Mouse (Mus musculus) liver, embryonic 13.5 days (tissue): Measurements from ENCODE around the gene Olfr441. TPM values are rescaled to one million over a fixed set of nuclear protein-coding genes. Genes with fewer than 3 reads are reported as not detected.
"Not testable (repeated sequence)": the region's sequence is repeated elsewhere in the genome, so short reads cannot be mapped to it uniquely, and the experiment has no call there.

Experiments used
- ATAC-seq: fragments of 200-750 bp; cut with Nextera tagmentation; 2 replicates; pipeline ENCODE4 v1.8.0; 2017; ENCODE audit warnings: low read depth, mild to moderate bottlenecking, moderate number of reproducible peaks, moderate library complexity
- DNase-seq: peaks from one replicate; pipeline ENCODE4 v3.0.0; 2022
- H3K27ac ChIP-seq: fragments of 300-500 bp; sonication (generic); 2 replicates; pipeline ENCODE4 v1.5.1; 2015; ENCODE audit warnings: moderate library complexity, mild to moderate bottlenecking, inconsistent platforms
- H3K27me3 ChIP-seq: fragments of 300-500 bp; sonication (generic); 2 replicates; pipeline ENCODE4 v1.6.1; 2015; ENCODE audit warnings: mild to moderate bottlenecking, inconsistent platforms
- H3K36me3 ChIP-seq: fragments of 300-500 bp; sonication (generic); 2 replicates; pipeline ENCODE4 v1.6.1; 2015; ENCODE audit warnings: mild to moderate bottlenecking, inconsistent platforms
- H3K4me1 ChIP-seq: fragments of 300-500 bp; sonication (generic); replicated peaks from 2 replicates; pipeline ENCODE4 v1.6.1; 2015; ENCODE audit warnings: inconsistent platforms
- H3K4me2 ChIP-seq: fragments of 300-500 bp; sonication (generic); 2 replicates; pipeline ENCODE4 v1.6.1; 2015; ENCODE audit warnings: inconsistent platforms, mild to moderate bottlenecking, moderate library complexity
- H3K4me3 ChIP-seq: fragments of 300-500 bp; sonication (generic); replicated peaks from 2 replicates; pipeline ENCODE4 v1.5.1; 2015; ENCODE audit warnings: mild to moderate bottlenecking, inconsistent platforms
- H3K9ac ChIP-seq: fragments of 300-500 bp; sonication (generic); 2 replicates; pipeline ENCODE4 v1.6.1; 2015; ENCODE audit warnings: mild to moderate bottlenecking, inconsistent platforms
- H3K9me3 ChIP-seq: fragments of 300-500 bp; sonication (generic); replicated peaks from 2 replicates; pipeline ENCODE4 v1.6.1; 2016; ENCODE audit warnings: inconsistent platforms
- WGBS: fragments of 180-500 bp; shearing (Covaris S2); methylation state at CpG from one replicate; pipeline ENCODE4 v1.1.7; 2015; ENCODE audit not compliant: insufficient replicate concordance; 5-methylcytosine and 5-hydroxymethylcytosine counted together
- polyA plus RNA-seq: library from polyadenylated mRNA; unstranded; fragments of >200 nt; fragmentation: Nextera tagmentation; extraction: Ambion mirVana; gene quantifications from 2 replicates; pipeline ENCODE4 v1.2.1, GENCODE M21; 2015

Gene Olfr441
- not detected in 2 replicates for polyA plus RNA-seq

DNA sequence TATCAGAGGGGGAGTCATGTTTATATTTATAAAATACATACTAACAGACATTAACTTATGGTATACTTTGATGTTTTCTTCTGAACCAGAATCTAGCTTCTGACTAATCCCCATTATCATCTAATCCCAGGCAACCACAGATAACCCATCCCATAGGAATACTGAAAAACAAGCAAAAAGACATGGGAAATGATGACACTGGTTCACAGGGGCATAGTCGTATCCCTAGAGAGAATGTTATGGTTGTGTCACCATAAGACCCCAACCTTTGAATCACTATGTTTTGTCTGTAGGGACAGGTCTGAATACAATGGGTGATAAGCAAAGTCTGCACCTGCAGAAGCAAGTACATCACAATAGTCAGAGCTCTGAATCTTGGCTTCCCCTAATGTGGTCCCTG lies at the start of gene Olfr441:
Olfr441 (plus strand) TSS at position 301 of the 400 bp plus-strand sequence.
- not testable (repeated sequence) for H3K9me3 ChIP-seq, H3K9ac ChIP-seq, H3K4me3 ChIP-seq, DNase-seq, H3K4me2 ChIP-seq, H3K36me3 ChIP-seq, ATAC-seq, H3K27ac ChIP-seq, H3K27me3 ChIP-seq, H3K4me1 ChIP-seq
- 74% methylated on average over 1 of the region's 1 CpGs for WGBS

GRCm38 (mm10) chr6:43078750-43079149 lies 27.4 kb upstream of the Olfr441 start:
- ATAC-seq (no peak), DNase-seq (no peak)
- no peaks in the 10 kb centered on the region for H3K36me3 ChIP-seq
- H3K27me3 ChIP-seq, result no peaks in the 10 kb centered on the region
- H3K4me1 ChIP-seq, result no peaks in the 10 kb centered on the region
- 15% methylated on average over 2 of the region's 2 CpGs for WGBS
- H3K9me3 ChIP-seq, result no peaks in the 10 kb centered on the region
- no peak overlapping the region for H3K27ac ChIP-seq
- no peak overlapping the region for H3K4me2 ChIP-seq
- no peak overlapping the region for H3K4me3 ChIP-seq
- H3K9ac ChIP-seq, result no peak overlapping the region

DNA sequence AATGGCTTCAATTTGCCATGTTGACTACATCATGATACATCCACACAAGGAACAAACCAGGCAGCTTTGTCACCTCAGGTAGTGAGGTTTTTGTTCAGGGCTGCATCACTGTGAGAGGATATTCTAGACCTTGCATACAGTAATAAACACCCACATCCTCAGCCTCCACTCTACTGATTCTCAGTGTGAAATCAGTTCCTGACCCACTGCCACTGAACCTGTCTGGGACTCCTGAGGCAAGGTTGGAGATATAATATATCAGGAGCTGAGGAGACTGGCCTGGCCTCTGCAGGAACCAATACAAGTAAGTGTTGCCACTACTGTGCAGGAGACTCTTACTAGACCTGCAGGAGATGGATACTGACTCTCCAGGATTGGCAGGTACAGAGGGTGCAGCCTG lies 24.8 kb upstream of the Olfr441 start:
- not testable (repeated sequence) for H3K27me3 ChIP-seq, H3K9me3 ChIP-seq, H3K4me1 ChIP-seq, H3K27ac ChIP-seq, DNase-seq, ATAC-seq, H3K9ac ChIP-seq, H3K4me2 ChIP-seq, H3K36me3 ChIP-seq, H3K4me3 ChIP-seq

DNA sequence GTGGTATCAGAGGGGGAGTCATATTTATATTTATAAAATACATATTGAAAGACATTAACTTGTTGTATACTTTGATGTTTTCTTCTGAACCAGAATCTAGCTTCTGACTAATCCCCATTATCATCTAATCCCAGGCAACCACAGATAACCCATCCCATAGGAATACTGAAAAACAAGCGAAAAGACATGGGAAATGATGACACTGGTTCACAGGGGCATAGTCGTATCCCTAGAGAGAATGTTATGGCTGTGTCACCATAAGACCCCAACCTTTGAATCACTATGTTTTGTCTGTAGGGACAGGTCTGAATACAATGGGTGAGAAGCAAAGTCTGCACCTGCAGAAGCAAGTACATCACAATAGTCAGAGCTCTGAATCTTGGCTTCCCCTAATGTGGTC lies 40.1 kb downstream of the Olfr441 start, which contains the start of gene Olfr237-ps1:
Olfr237-ps1 (plus strand) TSS at position 301 of the 400 bp plus-strand sequence.
- not testable (repeated sequence) for ATAC-seq, H3K27ac ChIP-seq, DNase-seq, H3K4me1 ChIP-seq, H3K27me3 ChIP-seq, H3K9me3 ChIP-seq, H3K4me3 ChIP-seq, H3K9ac ChIP-seq, H3K36me3 ChIP-seq, H3K4me2 ChIP-seq
- 54% methylated on average over 2 of the region's 2 CpGs for WGBS

GRCm38 (mm10) chr6:43159502-43159901 lies 53.3 kb downstream of the Olfr441 start:
- Histone ChIP-seq H3K27me3 (no peaks in the 10 kb centered on the region), H3K27ac (no peak overlapping the region), H3K9me3 (no peaks in the 10 kb centered on the region), H3K4me1 (no peaks in the 10 kb centered on the region), H3K4me3 (no peak overlapping the region), H3K36me3 (no peaks in the 10 kb centered on the region), H3K4me2 (no peak overlapping the region), H3K9ac (no peak overlapping the region)
- DNase-seq, result no peak
- WGBS, result 37% methylated on average over 1 of the region's 1 CpGs
- ATAC-seq, result no peak

- no peak for ATAC-seq
- DNase-seq, result no peak
- H3K4me1 ChIP-seq, result no peaks in the 10 kb centered on the region
- H3K4me2 ChIP-seq, result no peak within 1 kb of the TSS
- no peaks in the 10 kb centered on the region for H3K9me3 ChIP-seq
- 45% methylated on average over 3 of the region's 3 CpGs for WGBS
- H3K4me3 ChIP-seq, result no peak within 1 kb of the TSS
- H3K27me3 ChIP-seq, result no peaks in the 10 kb centered on the region
- no peak within 1 kb of the TSS for H3K9ac ChIP-seq
- no peak within 1 kb of the TSS for H3K27ac ChIP-seq
- H3K36me3 ChIP-seq, result no peaks in the 10 kb centered on the region
These were observed 56.8 kb downstream of the Olfr441 start, which contains the start of gene Olfr437 for GRCm38 (mm10) chr6:43162982-43163381. TSS of gene Olfr437 (plus strand) at chr6:43163282.

DNA sequence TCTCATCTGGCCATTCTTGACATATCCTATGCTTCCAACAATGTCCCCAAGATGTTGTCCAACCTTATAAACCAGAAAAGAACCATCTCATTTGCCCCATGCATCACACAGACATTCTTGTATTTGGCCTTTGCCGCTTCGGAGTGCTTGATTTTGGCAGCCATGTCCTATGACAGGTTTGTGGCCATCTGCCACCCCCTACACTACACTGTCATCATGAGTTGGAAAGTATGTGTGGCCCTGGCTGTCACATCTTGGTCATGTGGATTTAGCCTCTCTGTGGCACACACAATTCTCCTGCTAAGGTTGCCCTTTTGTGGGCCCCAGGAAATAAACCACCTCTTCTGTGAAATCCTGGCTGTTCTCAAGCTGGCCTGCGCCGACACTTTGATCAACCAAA lies 61.1 kb downstream of the Olfr441 start:
- H3K27me3 ChIP-seq, result no peaks in the 10 kb centered on the region
- no peak overlapping the region for H3K4me2 ChIP-seq
- no peak overlapping the region for H3K9ac ChIP-seq
- H3K4me3 ChIP-seq, result no peak overlapping the region
- no peaks in the 10 kb centered on the region for H3K36me3 ChIP-seq
- no peaks in the 10 kb centered on the region for H3K9me3 ChIP-seq
- H3K4me1 ChIP-seq, result no peaks in the 10 kb centered on the region
- ATAC-seq (no peak), DNase-seq (no peak)
- WGBS, result 82% methylated on average over 4 of the region's 4 CpGs
- H3K27ac ChIP-seq, result no peak overlapping the region

Other genes with a start within 250 kb of the Olfr441 start
- not detected in 2 replicates for gene Olfr448, start 215.9 kb upstream of the Olfr441 start, polyA plus RNA-seq
- not detected in 2 replicates for gene Olfr447, start 197.5 kb upstream of the Olfr441 start, polyA plus RNA-seq
- not detected in 2 replicates for gene Olfr446, start 185.0 kb upstream of the Olfr441 start, polyA plus RNA-seq
- not detected in 2 replicates for gene Olfr444, start 157.3 kb upstream of the Olfr441 start, polyA plus RNA-seq
- gene Olfr237-ps1, start 40.2 kb downstream of the Olfr441 start, polyA plus RNA-seq, result not detected in 2 replicates
- not detected in 2 replicates for gene Olfr437, start 56.9 kb downstream of the Olfr441 start, polyA plus RNA-seq
- gene Olfr13, start 65.8 kb downstream of the Olfr441 start, polyA plus RNA-seq, result not detected in 2 replicates
- gene Olfr435, start 90.8 kb downstream of the Olfr441 start, polyA plus RNA-seq, result not detected in 2 replicates
- gene Olfr434, start 106.7 kb downstream of the Olfr441 start, polyA plus RNA-seq, result not detected in 2 replicates
- not detected in 2 replicates for gene Olfr47, start 125.2 kb downstream of the Olfr441 start, polyA plus RNA-seq
- gene Arhgef5, start 159.2 kb downstream of the Olfr441 start, polyA plus RNA-seq, result 1.2 and 1.4 TPM in 2 replicates
- not detected in 2 replicates for gene Nobox, start 203.2 kb downstream of the Olfr441 start, polyA plus RNA-seq